Comparison of ENCODE assay signal across 8 mouse cellular contexts in genomic region chr11:32267188-32267884, GRCm38 (mm10). TPM values are rescaled to one million over a fixed set of nuclear protein-coding genes. Genes with fewer than 3 reads are reported as not detected.
DNase-seq lines count a peak whose midpoint lies in the region; ATAC-seq and TF ChIP-seq lines count a peak whose summit lies in the region.

TSS of gene Nprl3 (minus strand) at chr11:32267707.

- peak within 1 kb of the TSS; percentile 96 for H3K27ac ChIP-seq in cerebellum, adult 2 months (ENCODE audit: insufficient read depth, low read length)
- H3K27ac ChIP-seq in lung, embryonic 16.5 days (ENCODE audit: low read length) = peak within 1 kb of the TSS; percentile 78

- H3K4me3 ChIP-seq in G1E (ENCODE audit: low read depth, low read length) = peak within 1 kb of the TSS; percentile 84
- H3K4me3 ChIP-seq in cerebellum, adult 2 months (replicated peaks; ENCODE audit: insufficient read depth, low read depth, low read length) = peak within 1 kb of the TSS; percentile 98
- peak within 1 kb of the TSS; percentile 63 for H3K4me3 ChIP-seq in lung, embryonic 16.5 days (ENCODE audit: low read length)

- ATAC-seq in G1E (ENCODE audit: extremely low read depth, insufficient number of reproducible peaks, low FRiP score, poor library complexity, severe bottlenecking) = no peak
- peak; percentile 63 to 83 for ATAC-seq in hematopoietic stem cell, adult 5-6 weeks (replicated peaks in 1 of 2; ENCODE audit: insufficient read depth in 1 of 2, low FRiP score in 2 of 2, low TSS enrichment in 1 of 2, low read depth in 1 of 2, poor library complexity in 2 of 2, severe bottlenecking in 2 of 2)
- peak; percentile 99 for ATAC-seq in lung, embryonic 16.5 days (ENCODE audit: low read depth)

- WGBS in cerebellum, adult 2 months = under 1% methylated on average over 54 of the region's 54 CpGs
- WGBS in lung, embryonic 16.5 days = under 1% methylated on average over 54 of the region's 54 CpGs

- no peaks in the 10 kb centered on the region for H3K9me3 ChIP-seq in G1E (replicated peaks)
- no peaks in the 10 kb centered on the region for H3K9me3 ChIP-seq in lung, embryonic 16.5 days (ENCODE audit: control insufficient read depth, low read length)

- DNase-seq in G1E (ENCODE audit: low spot score) = peak; percentile 85
- DNase-seq in cerebellum, adult 2 months = peak; percentile 96
- DNase-seq in forelimb bud, embryonic 11.5 days (ENCODE audit: low read depth, low spot score) = peak; percentile 93
- DNase-seq in layer of hippocampus, adult 9-10 months (ENCODE audit: low spot score) = peak; percentile 86
- DNase-seq in ovary, postnatal 10 days (ENCODE audit: low spot score) = peak; percentile 94
- DNase-seq in thymus, postnatal 10 days (ENCODE audit: low spot score in 2 of 2) = peak; percentile 94 to 97

- TF ChIP-seq CTCF in G1E (IDR thresholded peaks at IDR 0.05; ENCODE audit: low read depth, low read length) = no peak
- TF ChIP-seq CTCF in cerebellum, adult 2 months (IDR thresholded peaks at IDR 0.05; ENCODE audit: borderline replicate concordance, insufficient read depth, low read depth, low read length) = no peak

- no peaks in the 10 kb centered on the region for H3K27me3 ChIP-seq in G1E (ENCODE audit: insufficient read depth, low read length)
- H3K27me3 ChIP-seq in cerebellum, adult 2 months (ENCODE audit: control insufficient read depth, insufficient read depth, low read length) = no peaks in the 10 kb centered on the region
- H3K27me3 ChIP-seq in lung, embryonic 16.5 days (ENCODE audit: control insufficient read depth, insufficient read depth, low read depth, low read length) = no peaks in the 10 kb centered on the region; the same call in none of the 2 replicates

- H3K9ac ChIP-seq in lung, embryonic 16.5 days (ENCODE audit: low read length) = peak within 1 kb of the TSS; percentile 88

- TF ChIP-seq POLR2A in cerebellum, adult 2 months (IDR thresholded peaks at IDR 0.05; ENCODE audit: borderline replicate concordance, insufficient read depth, low read length) = peak; percentile 95

- H3K36me3 ChIP-seq in G1E (replicated peaks) = peaks cover 27% of the 10 kb centered on the region
- no peaks in the 10 kb centered on the region for H3K36me3 ChIP-seq in lung, embryonic 16.5 days (ENCODE audit: control insufficient read depth, insufficient read depth, low read length)

- peak within 1 kb of the TSS; percentile 73 for H3K4me2 ChIP-seq in lung, embryonic 16.5 days (ENCODE audit: low read depth, low read length)

- peaks cover 77% of the 10 kb centered on the region for H3K4me1 ChIP-seq in G1E (ENCODE audit: insufficient read depth, low read depth, low read length)
- H3K4me1 ChIP-seq in cerebellum, adult 2 months (ENCODE audit: control insufficient read depth, insufficient read depth, low read length) = no peaks in the 10 kb centered on the region
- peaks cover 7% of the 10 kb centered on the region for H3K4me1 ChIP-seq in lung, embryonic 16.5 days (replicated peaks; ENCODE audit: control insufficient read depth, insufficient read depth, low read length)

RNA-seq across cellular contexts. Expression of gene Nprl3, which starts in this region (rescaled TPM):
- 90.6 and 121 TPM in 2 replicates for total RNA-seq in G1E (2014; fragmentation: Nextera tagmentation)
- 26.3 and 27.0 TPM in 2 replicates for total RNA-seq in G1E (2017)
- polyA plus RNA-seq in G1E (2012) = 106 and 134 TPM in 2 replicates
- polyA plus RNA-seq in cerebellum, adult 2 months (2012; rRNA removed) = 81.0 and 86.9 TPM in 2 replicates
- total RNA-seq in hematopoietic stem cell, adult 5-6 weeks (2017) = 20.3 and 24.1 TPM in 2 replicates
- polyA plus RNA-seq in lung, embryonic 16.5 days (2015; fragmentation: Nextera tagmentation; extraction: Ambion mirVana) = 45.2 and 46.2 TPM in 2 replicates
